Mouse (Mus musculus): ENCODE results near the gene Dclre1b. TPM values are rescaled to one million over a fixed set of nuclear protein-coding genes. Genes with fewer than 3 reads are reported as not detected.
A peak's percentile ranks its signal among the peaks of the same experiment; 100 is the strongest.
"Not testable (repeated sequence)": the region's sequence is repeated elsewhere in the genome, so short reads cannot be mapped to it uniquely, and the experiment has no call there.

Dclre1b gene
- polyA plus RNA-seq, 1 experiment: 7.6 TPM

- Histone ChIP-seq H3K27me3 (ENCODE audit: control insufficient read depth, insufficient read depth, insufficient read length) (no peaks in the 10 kb centered on the region), H3K4me3 (ENCODE audit: insufficient read depth, poor library complexity, severe bottlenecking) (no peak overlapping the region), H3ac (ENCODE audit: control insufficient read depth, insufficient read length, low read depth) (no peak overlapping the region), H3K79me3 (ENCODE audit: low read depth) (peaks cover 8% of the 10 kb centered on the region), H3K79me2 (ENCODE audit: control insufficient read depth, insufficient read depth) (peaks cover 24% of the 10 kb centered on the region), H3K36me3 (ENCODE audit: control insufficient read depth, insufficient read depth) (peaks cover 25% of the 10 kb centered on the region)
- TF ChIP-seq FOSL1 (IDR thresholded peaks at IDR 0.05; ENCODE audit: insufficient read depth, low read length, poor library complexity, severe bottlenecking) (no peak), MYOD1 (IDR thresholded peaks at IDR 0.05; ENCODE audit: control insufficient read depth, insufficient read length, low read depth) (no peak), CEBPB (IDR thresholded peaks at IDR 0.05; ENCODE audit: low read depth) (no peak), USF1 (IDR thresholded peaks at IDR 0.05; ENCODE audit: low read depth) (no peak)
These were observed 3.6 kb downstream of the Dclre1b start for GRCm38 (mm10) chr3:103805671-103806070.

GRCm38 (mm10) chr3:103802861-103803260, 6.4 kb downstream of the Dclre1b start:
- TF ChIP-seq USF1 (IDR thresholded peaks at IDR 0.05; ENCODE audit: low read depth): no peak
- no peak for TF ChIP-seq MYOD1 (IDR thresholded peaks at IDR 0.05; ENCODE audit: control insufficient read depth, insufficient read length, low read depth)
- no peak for TF ChIP-seq CEBPB (IDR thresholded peaks at IDR 0.05; ENCODE audit: low read depth)
- TF ChIP-seq MAX (IDR thresholded peaks at IDR 0.05): no peak
- no peak for TF ChIP-seq CTCF (IDR thresholded peaks at IDR 0.05; ENCODE audit: control insufficient read depth, insufficient read depth, insufficient read length)
- no peak for TF ChIP-seq FOSL1 (IDR thresholded peaks at IDR 0.05; ENCODE audit: insufficient read depth, low read length, poor library complexity, severe bottlenecking)
- H3K36me3 ChIP-seq (ENCODE audit: control insufficient read depth, insufficient read depth): peaks cover 25% of the 10 kb centered on the region
- H3K79me2 ChIP-seq (ENCODE audit: control insufficient read depth, insufficient read depth): peaks cover 5% of the 10 kb centered on the region
- H3K79me3 ChIP-seq (ENCODE audit: low read depth): no peaks in the 10 kb centered on the region
- no peak overlapping the region for H3ac ChIP-seq (ENCODE audit: control insufficient read depth, insufficient read length, low read depth)
- H3K4me3 ChIP-seq (ENCODE audit: insufficient read depth, poor library complexity, severe bottlenecking): no peak overlapping the region
- H3K27me3 ChIP-seq (ENCODE audit: control insufficient read depth, insufficient read depth, insufficient read length): no peaks in the 10 kb centered on the region

- Histone ChIP-seq H3ac (ENCODE audit: control insufficient read depth, insufficient read length, low read depth) (no peak overlapping the region), H3K36me3 (ENCODE audit: control insufficient read depth, insufficient read depth) (peaks cover 25% of the 10 kb centered on the region), H3K79me2 (ENCODE audit: control insufficient read depth, insufficient read depth) (no peaks in the 10 kb centered on the region), H3K4me3 (ENCODE audit: insufficient read depth, poor library complexity, severe bottlenecking) (no peak overlapping the region), H3K27me3 (ENCODE audit: control insufficient read depth, insufficient read depth, insufficient read length) (no peaks in the 10 kb centered on the region), H3K79me3 (ENCODE audit: low read depth) (no peaks in the 10 kb centered on the region)
- no peak for TF ChIP-seq CTCF (IDR thresholded peaks at IDR 0.05; ENCODE audit: control insufficient read depth, insufficient read depth, insufficient read length)
- TF ChIP-seq MAX (IDR thresholded peaks at IDR 0.05): no peak
- TF ChIP-seq FOSL1 (IDR thresholded peaks at IDR 0.05; ENCODE audit: insufficient read depth, low read length, poor library complexity, severe bottlenecking): no peak
- no peak for TF ChIP-seq CEBPB (IDR thresholded peaks at IDR 0.05; ENCODE audit: low read depth)
- no peak for TF ChIP-seq USF1 (IDR thresholded peaks at IDR 0.05; ENCODE audit: low read depth)
- no peak for TF ChIP-seq MYOG (IDR thresholded peaks at IDR 0.05; ENCODE audit: control insufficient read depth, extremely low read depth, insufficient read length)
- TF ChIP-seq MYOD1 (IDR thresholded peaks at IDR 0.05; ENCODE audit: control insufficient read depth, insufficient read length, low read depth): no peak
These were observed 7.4 kb downstream of the Dclre1b start for GRCm38 (mm10) chr3:103801631-103802531.

- TF ChIP-seq MAX (IDR thresholded peaks at IDR 0.05): no peak
- no peak for TF ChIP-seq CEBPB (IDR thresholded peaks at IDR 0.05; ENCODE audit: low read depth)
- Histone ChIP-seq H3K36me3 (ENCODE audit: control insufficient read depth, insufficient read depth) (peaks cover 14% of the 10 kb centered on the region), H3K4me3 (ENCODE audit: insufficient read depth, poor library complexity, severe bottlenecking) (no peak overlapping the region), H3K79me3 (ENCODE audit: low read depth) (no peaks in the 10 kb centered on the region), H3K79me2 (ENCODE audit: control insufficient read depth, insufficient read depth) (no peaks in the 10 kb centered on the region), H3ac (ENCODE audit: control insufficient read depth, insufficient read length, low read depth) (no peak overlapping the region), H3K27me3 (ENCODE audit: control insufficient read depth, insufficient read depth, insufficient read length) (no peaks in the 10 kb centered on the region)
These were observed 9.7 kb downstream of the Dclre1b start for GRCm38 (mm10) chr3:103799507-103799906.

GRCm38 (mm10) chr3:103796389-103796788, 12.9 kb downstream of the Dclre1b start:
- Histone ChIP-seq H3K27me3 (ENCODE audit: control insufficient read depth, insufficient read depth, insufficient read length) (no peaks in the 10 kb centered on the region), H3K4me3 (ENCODE audit: insufficient read depth, poor library complexity, severe bottlenecking) (no peak overlapping the region), H3K36me3 (ENCODE audit: control insufficient read depth, insufficient read depth) (no peaks in the 10 kb centered on the region), H3K79me3 (ENCODE audit: low read depth) (no peaks in the 10 kb centered on the region), H3K79me2 (ENCODE audit: control insufficient read depth, insufficient read depth) (no peaks in the 10 kb centered on the region), H3ac (ENCODE audit: control insufficient read depth, insufficient read length, low read depth) (no peak overlapping the region)
- TF ChIP-seq CTCF (IDR thresholded peaks at IDR 0.05; ENCODE audit: control insufficient read depth, insufficient read depth, insufficient read length): no peak
- peak; percentile 29 for TF ChIP-seq CEBPB (IDR thresholded peaks at IDR 0.05; ENCODE audit: low read depth)

GRCm38 (mm10) chr3:103792566-103792965, 16.7 kb downstream of the Dclre1b start:
- peaks cover 28% of the 10 kb centered on the region for H3K79me3 ChIP-seq (ENCODE audit: low read depth)
- no peak overlapping the region for H3ac ChIP-seq (ENCODE audit: control insufficient read depth, insufficient read length, low read depth)
- no peaks in the 10 kb centered on the region for H3K36me3 ChIP-seq (ENCODE audit: control insufficient read depth, insufficient read depth)
- H3K79me2 ChIP-seq (ENCODE audit: control insufficient read depth, insufficient read depth): peaks cover 34% of the 10 kb centered on the region
- H3K4me3 ChIP-seq (ENCODE audit: insufficient read depth, poor library complexity, severe bottlenecking): no peak overlapping the region
- H3K27me3 ChIP-seq (ENCODE audit: control insufficient read depth, insufficient read depth, insufficient read length): no peaks in the 10 kb centered on the region
- TF ChIP-seq USF1 (IDR thresholded peaks at IDR 0.05; ENCODE audit: low read depth) (no peak), CEBPB (IDR thresholded peaks at IDR 0.05; ENCODE audit: low read depth) (no peak), FOSL1 (IDR thresholded peaks at IDR 0.05; ENCODE audit: insufficient read depth, low read length, poor library complexity, severe bottlenecking) (no peak), MAX (IDR thresholded peaks at IDR 0.05) (no peak), CTCF (IDR thresholded peaks at IDR 0.05; ENCODE audit: control insufficient read depth, insufficient read depth, insufficient read length) (no peak), MYOG (IDR thresholded peaks at IDR 0.05; ENCODE audit: control insufficient read depth, extremely low read depth, insufficient read length) (no peak), MYOD1 (IDR thresholded peaks at IDR 0.05; ENCODE audit: control insufficient read depth, insufficient read length, low read depth) (no peak)

- H3K79me3 ChIP-seq (ENCODE audit: low read depth): peaks cover 33% of the 10 kb centered on the region
- not testable (repeated sequence) for H3ac ChIP-seq (ENCODE audit: control insufficient read depth, insufficient read length, low read depth); H3K4me3 ChIP-seq (ENCODE audit: insufficient read depth, poor library complexity, severe bottlenecking); H3K27me3 ChIP-seq (ENCODE audit: control insufficient read depth, insufficient read depth, insufficient read length); H3K36me3 ChIP-seq (ENCODE audit: control insufficient read depth, insufficient read depth)
- H3K79me2 ChIP-seq (ENCODE audit: control insufficient read depth, insufficient read depth): peaks cover 40% of the 10 kb centered on the region
These were observed 17.2 kb downstream of the Dclre1b start for GRCm38 (mm10) chr3:103792111-103792406.
